Mouse (Mus musculus): ENCODE measurements around the gene Ptgr2.
A peak's percentile ranks its signal among the peaks of the same experiment; 100 is the strongest.
"Not testable (repeated sequence)": the region's sequence is repeated elsewhere in the genome, so short reads cannot be mapped to it uniquely, and the experiment has no call there.

The Ptgr2 gene

GRCm38 (mm10) chr12:84304554-84304953 lies 19.5 kb downstream of the Ptgr2 start:
- DNase-seq (ENCODE audit: low spot score) = no peak

DNA sequence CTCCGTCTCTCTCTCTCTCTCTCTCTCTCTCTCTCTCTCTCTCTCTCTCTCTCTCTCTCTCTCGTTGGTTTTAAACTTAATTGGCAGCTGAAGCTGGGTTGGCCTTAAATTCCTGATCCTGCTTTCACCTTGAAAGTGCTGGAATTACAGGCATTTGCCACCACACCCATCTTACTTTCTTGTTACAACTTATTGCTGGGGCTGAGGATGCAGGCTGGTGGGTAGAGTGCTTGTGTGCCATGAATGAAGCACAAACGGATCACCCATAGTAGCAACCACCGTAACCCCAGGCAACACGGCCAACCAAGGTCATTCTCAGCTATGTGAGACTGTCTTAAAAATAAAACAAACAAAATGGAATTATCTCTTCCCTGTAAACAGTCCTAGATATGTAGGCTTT lies 26.3 kb downstream of the Ptgr2 start:
- no peak for DNase-seq (ENCODE audit: low spot score)

DNA sequence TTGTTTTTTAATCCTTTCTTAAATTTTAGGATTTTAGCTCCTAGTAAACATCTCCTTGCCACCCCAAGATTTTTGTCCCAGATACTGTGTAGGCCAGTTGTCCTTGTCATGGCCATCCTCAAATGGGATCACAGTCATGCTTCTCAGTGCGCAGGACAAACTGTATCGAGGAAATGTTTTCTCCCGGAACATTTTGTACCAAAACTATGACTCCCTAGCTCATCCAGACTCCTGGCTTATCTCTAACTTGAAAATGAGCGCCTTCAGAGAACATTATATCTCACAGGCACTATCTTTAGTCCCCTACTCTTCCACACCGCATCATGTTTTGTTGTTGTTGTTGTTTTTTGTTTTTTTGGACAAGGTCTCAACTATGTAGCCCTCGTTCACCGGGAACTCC lies 31.0 kb downstream of the Ptgr2 start:
- no peak for DNase-seq (ENCODE audit: low spot score)

DNA sequence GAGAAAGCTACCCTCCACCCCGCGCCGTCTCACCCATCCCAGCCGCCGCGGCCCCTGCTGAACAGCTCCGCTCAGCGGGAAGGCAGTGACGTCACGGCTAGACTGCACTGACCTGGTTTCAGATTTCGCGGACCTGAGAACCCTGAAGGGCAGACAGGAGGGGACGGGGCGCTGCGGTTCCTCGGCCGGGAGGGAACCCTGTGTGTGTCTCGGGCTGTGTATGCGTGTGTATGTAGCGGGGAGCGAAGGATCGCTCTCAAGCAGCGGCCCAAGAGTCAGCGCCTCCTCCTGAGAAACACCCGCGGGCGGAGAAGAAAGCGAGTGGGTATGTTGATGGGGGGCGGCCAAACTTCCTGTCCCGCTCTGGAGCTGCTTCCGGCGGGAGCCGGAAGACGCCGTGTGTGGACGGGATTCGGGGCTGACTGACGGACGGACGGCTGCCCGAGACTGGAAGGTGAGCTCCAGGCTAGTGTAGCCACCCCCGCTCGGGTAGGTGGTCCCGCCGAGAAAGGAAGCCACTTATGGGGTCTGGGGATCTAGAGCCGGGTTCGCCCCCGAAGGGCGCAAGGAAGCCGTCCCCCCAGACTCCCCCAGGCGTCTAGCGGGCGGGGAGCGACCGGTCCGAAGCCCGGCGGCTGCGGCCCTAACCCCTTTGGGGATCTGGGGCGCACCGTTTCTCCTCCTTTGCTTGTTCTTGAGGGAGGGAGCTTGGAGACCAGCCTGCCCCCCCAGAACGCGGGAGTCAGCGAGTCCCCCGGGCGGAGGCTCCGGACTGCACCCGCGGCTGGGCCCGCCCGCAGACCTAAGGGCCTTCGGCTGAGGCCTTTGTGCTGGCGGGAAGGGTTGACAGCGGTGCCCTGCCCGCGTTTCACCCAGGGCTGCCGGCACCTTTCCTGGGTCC lies 31.9 kb downstream of the Ptgr2 start, which contains the start of gene Zfp410:
Gene Zfp410 (plus strand): TSS at position 132 of the 901 bp plus-strand sequence.
- DNase-seq (ENCODE audit: low spot score) = peak; percentile 70

DNA sequence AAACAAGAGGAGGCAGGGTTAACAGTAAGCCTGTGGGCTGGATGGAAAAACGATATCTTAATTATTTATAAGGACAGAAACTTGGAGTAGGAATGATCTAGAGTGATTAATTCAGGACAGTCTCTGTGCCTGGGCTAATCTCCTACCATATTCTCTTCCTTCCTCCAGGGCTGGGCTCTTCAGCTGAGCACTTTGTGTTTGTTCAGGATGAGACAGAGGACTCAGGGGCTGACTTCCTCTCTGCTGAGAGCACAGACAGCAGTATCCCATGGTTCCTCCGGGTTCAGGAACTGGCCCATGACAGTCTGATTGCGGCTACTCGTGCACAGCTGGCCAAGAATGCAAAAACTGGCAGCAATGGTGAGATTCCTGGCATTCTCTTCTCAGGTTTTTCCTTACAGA lies 42.1 kb downstream of the Ptgr2 start:
- no peak for DNase-seq (ENCODE audit: low spot score)

DNA sequence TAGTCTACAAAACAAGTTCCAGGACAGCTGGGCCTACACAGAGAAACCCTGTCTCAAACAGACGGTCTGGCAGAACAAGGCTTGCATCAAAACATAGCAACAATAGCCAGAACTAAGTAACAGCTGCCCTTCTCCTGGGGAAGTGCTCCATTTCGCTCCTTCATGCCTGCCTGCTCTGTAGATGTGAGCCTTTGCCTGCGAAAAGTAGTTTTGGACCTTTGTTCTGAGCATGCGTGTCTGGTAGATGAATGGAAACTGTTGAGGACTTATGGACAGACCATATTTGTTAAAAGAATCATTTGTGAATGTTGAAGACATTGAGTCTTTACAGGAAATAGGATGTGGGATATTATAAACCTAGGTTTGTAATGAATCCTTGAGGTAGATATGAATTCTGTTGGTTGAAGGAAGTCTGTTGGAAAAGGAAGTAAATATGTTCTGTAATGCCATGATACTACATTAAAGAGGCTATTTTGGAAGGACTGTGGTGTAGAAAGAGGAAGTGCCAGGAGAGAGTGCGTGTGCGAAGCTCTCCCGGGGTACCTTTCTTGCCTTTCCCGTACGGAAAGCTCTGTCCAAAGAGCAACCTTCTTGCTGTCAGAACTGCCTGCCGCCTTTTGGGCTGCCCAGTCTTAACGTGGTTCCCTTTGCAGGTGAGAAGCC lies 52.1 kb downstream of the Ptgr2 start:
- DNase-seq (ENCODE audit: low spot score) = no peak

GRCm38 (mm10) chr12:84347192-84347591 lies 62.2 kb downstream of the Ptgr2 start:
- no peak for DNase-seq (ENCODE audit: low spot score)

DNA sequence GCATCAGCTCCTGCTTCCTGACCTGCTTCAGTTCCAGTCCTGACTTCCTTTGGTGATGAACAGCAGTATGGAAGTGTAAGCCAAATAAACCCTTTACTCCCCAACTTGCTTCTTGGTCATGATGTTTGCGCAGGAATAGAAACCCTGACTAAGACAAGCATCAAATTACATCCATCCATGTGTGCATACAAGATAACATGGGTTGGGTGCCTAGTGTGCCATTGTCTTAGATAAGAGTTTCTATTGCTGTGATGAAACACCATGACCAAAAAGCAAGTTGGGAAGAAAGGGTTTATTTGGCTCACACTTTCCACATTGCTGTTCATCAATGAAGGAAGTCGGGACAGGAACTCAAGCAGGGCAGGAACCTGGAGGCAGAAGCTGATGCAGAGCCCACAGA lies 73.7 kb downstream of the Ptgr2 start:
- not testable (repeated sequence) for DNase-seq (ENCODE audit: low spot score)

DNA sequence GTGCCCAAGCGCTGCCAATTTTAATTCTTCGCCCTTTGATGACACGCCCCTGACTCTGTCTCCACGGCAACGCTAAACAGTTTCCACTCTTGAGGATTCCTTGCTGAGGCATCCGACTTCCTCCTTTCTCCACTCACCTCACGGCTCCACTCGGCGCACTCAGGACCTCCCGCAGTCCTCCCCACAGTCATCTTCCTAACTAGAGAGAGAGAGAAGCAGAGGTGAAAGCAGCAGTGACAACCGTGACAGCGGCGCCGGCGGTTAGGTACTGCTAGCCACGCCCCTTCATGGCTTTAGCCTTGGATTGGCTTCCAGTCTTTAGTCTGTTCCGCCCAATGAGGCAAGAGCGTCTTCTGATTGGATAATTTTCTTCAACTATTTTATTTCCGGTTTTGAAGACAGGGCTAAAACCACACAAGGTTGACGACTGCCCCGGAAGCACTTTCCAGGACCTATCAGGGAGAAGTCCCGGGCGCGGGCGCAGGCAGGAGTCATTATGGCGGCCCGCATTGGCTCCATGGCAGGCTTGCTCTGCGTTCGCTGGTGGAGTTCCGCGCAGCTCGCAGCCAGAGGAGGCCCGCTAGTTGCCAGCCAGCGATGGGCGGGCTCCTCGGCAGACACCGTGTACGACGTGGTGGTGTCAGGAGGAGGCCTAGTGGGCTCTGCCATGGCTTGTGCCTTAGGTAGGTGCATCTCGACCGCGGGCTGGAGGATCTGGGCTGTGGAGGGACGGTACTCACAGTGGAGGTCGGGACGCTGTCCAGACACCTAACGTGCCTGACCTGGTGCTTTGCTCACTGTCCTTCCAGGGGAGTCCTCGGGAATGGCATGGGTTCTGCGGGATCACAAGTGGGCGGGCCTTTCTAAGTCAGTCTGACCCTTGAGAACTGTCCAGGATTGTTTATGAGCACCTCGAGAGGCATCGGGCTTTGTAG lies 76.8 kb downstream of the Ptgr2 start, which contains the start of the genes Coq6 and Fam161b:
Gene Coq6 (plus strand): TSS at position 103 of the 935 bp plus-strand sequence.
Gene Fam161b (minus strand): TSS at position 279 of the 935 bp plus-strand sequence.
- DNase-seq (ENCODE audit: low spot score) = peak; percentile 84

DNA sequence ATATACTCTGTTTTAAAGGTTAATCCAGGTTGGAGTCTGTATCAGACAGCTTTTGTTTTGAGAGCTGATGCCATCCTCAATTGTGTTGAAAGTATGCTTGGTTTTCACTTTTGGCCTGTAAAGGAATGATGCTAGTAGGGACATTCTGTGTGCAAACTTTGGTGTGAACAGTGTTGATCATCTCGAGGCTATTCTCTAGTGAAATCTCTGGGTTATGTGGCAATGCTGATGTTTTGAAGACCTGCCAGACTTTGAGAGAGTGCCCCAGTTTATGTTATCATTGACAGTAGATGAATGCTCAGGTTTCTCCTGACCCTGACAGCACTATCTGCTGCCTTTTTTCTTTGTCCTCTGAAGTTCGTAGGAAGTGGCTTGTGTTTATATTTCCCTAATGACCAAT lies 77.8 kb downstream of the Ptgr2 start:
- DNase-seq (ENCODE audit: low spot score) = no peak

GRCm38 (mm10) chr12:84364291-84364690 lies 79.3 kb downstream of the Ptgr2 start:
- DNase-seq (ENCODE audit: low spot score) = no peak

DNA sequence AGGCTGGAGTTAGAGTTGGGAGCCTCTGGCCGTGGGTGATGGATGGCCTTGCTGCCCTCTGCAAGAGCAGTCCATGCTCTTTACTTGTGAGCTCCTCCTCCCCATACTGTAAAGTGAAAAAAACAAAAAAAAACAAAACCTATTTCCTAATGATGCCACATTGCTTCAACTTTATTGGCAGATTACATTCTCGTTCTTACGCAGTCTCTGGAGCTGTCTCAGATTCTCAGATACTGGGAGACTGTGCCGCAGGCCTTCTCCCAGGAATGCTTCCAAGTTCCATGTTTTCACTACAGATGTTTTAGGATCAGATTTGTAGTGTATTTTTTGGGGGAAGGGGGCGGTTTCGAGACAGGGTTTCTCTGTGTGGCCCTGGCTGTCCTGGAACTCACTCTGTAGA lies 80.1 kb downstream of the Ptgr2 start:
- DNase-seq (ENCODE audit: low spot score) = no peak
